In genomic region chr12:84873434-84873833, GRCm38 (mm10) we compare ENCODE assay signal across 9 mouse cellular contexts. TPM values are rescaled to one million over a fixed set of nuclear protein-coding genes. Genes with fewer than 3 reads are reported as not detected.
DNase-seq lines count a peak whose midpoint lies in the region; ATAC-seq and TF ChIP-seq lines count a peak whose summit lies in the region.
"Had no signal": no experiment of that assay in that cellular context is flagged by ENCODE, and none has a peak within 500 bp of the region (broad histone marks: within the 10 kb centered on the region; RNA-seq: fewer than 3 reads in every experiment).

No protein-coding gene starts in this region.

- H3K79me2 ChIP-seq in C2C12 (ENCODE audit: control insufficient read depth, insufficient read depth) = peaks cover 97% of the 10 kb centered on the region

- H3K36me3 ChIP-seq in kidney, postnatal 0 days (ENCODE audit: insufficient read depth, low read length) = no peaks in the 10 kb centered on the region
- peaks cover 13% of the 10 kb centered on the region for H3K36me3 ChIP-seq in C2C12 (ENCODE audit: control insufficient read depth, insufficient read depth)
- no peaks in the 10 kb centered on the region for H3K36me3 ChIP-seq in embryonic facial prominence, embryonic 15.5 days

- no peak overlapping the region for H3K27ac ChIP-seq in kidney, postnatal 0 days
- no peak overlapping the region for H3K27ac ChIP-seq in embryonic facial prominence, embryonic 15.5 days (replicated peaks)

- no peak overlapping the region for H3K9ac ChIP-seq in kidney, postnatal 0 days (ENCODE audit: low read depth, low read length)
- H3K9ac ChIP-seq in embryonic facial prominence, embryonic 15.5 days = no peak overlapping the region

- WGBS in kidney, postnatal 0 days = 1% methylated on average over 3 of the region's 3 CpGs
- WGBS in embryonic facial prominence, embryonic 15.5 days = 0% methylated on average over 3 of the region's 3 CpGs

- peaks cover 9% of the 10 kb centered on the region; the same call in 1 of the 2 replicates for H3K4me1 ChIP-seq in kidney, postnatal 0 days (replicated peaks; ENCODE audit: insufficient read depth, low read length)
- peaks cover 32% of the 10 kb centered on the region for H3K4me1 ChIP-seq in embryonic facial prominence, embryonic 15.5 days

- H3K79me3 ChIP-seq in C2C12 (ENCODE audit: low read depth) = peaks cover 48% of the 10 kb centered on the region

- H3ac ChIP-seq in C2C12 (ENCODE audit: control insufficient read depth, insufficient read length, low read depth) = no peak overlapping the region

- peak; percentile 84 for TF ChIP-seq CTCF in kidney, postnatal 0 days (IDR thresholded peaks at IDR 0.05; ENCODE audit: low read depth)
- TF ChIP-seq CTCF in C2C12 (IDR thresholded peaks at IDR 0.05; ENCODE audit: control insufficient read depth, insufficient read depth, insufficient read length) = no peak

- H3K9me3 ChIP-seq in kidney, postnatal 0 days (replicated peaks; ENCODE audit: low read length) = no peaks in the 10 kb centered on the region
- H3K9me3 ChIP-seq in embryonic facial prominence, embryonic 15.5 days (replicated peaks) = no peaks in the 10 kb centered on the region

- H3K4me3 ChIP-seq in kidney, postnatal 0 days (replicated peaks; ENCODE audit: low read depth, low read length) = no peak overlapping the region
- peak overlapping the region; percentile 63 for H3K4me3 ChIP-seq in C2C12 (ENCODE audit: insufficient read depth, poor library complexity, severe bottlenecking)
- no peak overlapping the region for H3K4me3 ChIP-seq in embryonic facial prominence, embryonic 15.5 days (replicated peaks)

- DNase-seq in kidney, postnatal 0 days (ENCODE audit: low spot score) = peak; percentile 72
- DNase-seq in kidney, postnatal 36 days = no peak
- peak; percentile 49 for DNase-seq in ES-CJ7 (ENCODE audit: low read depth, low spot score)
- no peak for DNase-seq in frontal cortex, postnatal 36 days (ENCODE audit: low spot score in 2 of 2)
- DNase-seq in layer of hippocampus, adult 9-10 months (ENCODE audit: low spot score) = no peak
- no peak for DNase-seq in spleen, postnatal 10 days (ENCODE audit: low spot score in 2 of 2)
- DNase-seq: heart, adult 11 months had no signal

- no peak for ATAC-seq in kidney, postnatal 0 days (replicated peaks; ENCODE audit: low FRiP score, low read depth)
- ATAC-seq in embryonic facial prominence, embryonic 15.5 days (ENCODE audit: insufficient number of reproducible peaks, low FRiP score, low TSS enrichment, low read depth) = no peak

- H3K27me3 ChIP-seq in kidney, postnatal 0 days (ENCODE audit: insufficient read depth, low read length) = peaks cover 41% of the 10 kb centered on the region
- no peaks in the 10 kb centered on the region for H3K27me3 ChIP-seq in C2C12 (ENCODE audit: control insufficient read depth, insufficient read depth, insufficient read length)
- H3K27me3 ChIP-seq in embryonic facial prominence, embryonic 15.5 days = peaks cover 48% of the 10 kb centered on the region

- H3K4me2 ChIP-seq in kidney, postnatal 0 days (ENCODE audit: low read length) = no peak overlapping the region
- H3K4me2 ChIP-seq in embryonic facial prominence, embryonic 15.5 days (replicated peaks) = 0 out of 2 replicates have a peak overlapping the region, but pooled peaks have one; percentile 69

TF ChIP-seq in C2C12, 6 proteins besides CTCF, POLR2A, EP300 and RAD21:
- no peak for TF ChIP-seq FOSL1 (IDR thresholded peaks at IDR 0.05; ENCODE audit: insufficient read depth, low read length, poor library complexity, severe bottlenecking)
- no peak for TF ChIP-seq CEBPB (IDR thresholded peaks at IDR 0.05; ENCODE audit: low read depth)
- TF ChIP-seq MAX (IDR thresholded peaks at IDR 0.05) = no peak
- no peak for TF ChIP-seq USF1 (IDR thresholded peaks at IDR 0.05; ENCODE audit: low read depth)
- no peak for TF ChIP-seq MYOG (IDR thresholded peaks at IDR 0.05; ENCODE audit: control insufficient read depth, extremely low read depth, insufficient read length)
- TF ChIP-seq MYOD1 (IDR thresholded peaks at IDR 0.05; ENCODE audit: control insufficient read depth, insufficient read length, low read depth) = no peak
TF ChIP-seq in C2C12: peak in this region for 0.

RNA-seq across cellular contexts. Expression of gene Ltbp2, which starts 2.9 kb away (rescaled TPM):
- 0.14 and 0.64 TPM in 2 replicates for polyA plus RNA-seq in kidney, postnatal 0 days (2015; fragmentation: Nextera tagmentation; extraction: Ambion mirVana)
- polyA plus RNA-seq in C2C12 (2012; fragmentation: generic; extraction: Trizol) = 49.5 TPM
- polyA plus RNA-seq in embryonic facial prominence, embryonic 15.5 days (2015; fragmentation: Nextera tagmentation; extraction: Ambion mirVana) = 11.9 and 12.0 TPM in 2 replicates

Comparison
In these comparisons a context has a peak if more than half of its experiments do, and no peak if none do; other contexts are left out.
1. DNase-seq: peak in kidney, postnatal 0 days (single experiment) and ES-CJ7 (single experiment); none in kidney, postnatal 36 days (0 of 2), frontal cortex, postnatal 36 days (0 of 2), layer of hippocampus, adult 9-10 months (single experiment) and spleen, postnatal 10 days (0 of 2).